Mouse (Mus musculus) fibroblast of lung, adult 2 months (primary cell): ENCODE results near the gene Lcn12.

Source experiments
- DNase-seq: peaks from one replicate; pipeline ENCODE4 v3.0.0-alpha.2; 2011; ENCODE audit warnings: low read depth

The Lcn12 gene

DNA sequence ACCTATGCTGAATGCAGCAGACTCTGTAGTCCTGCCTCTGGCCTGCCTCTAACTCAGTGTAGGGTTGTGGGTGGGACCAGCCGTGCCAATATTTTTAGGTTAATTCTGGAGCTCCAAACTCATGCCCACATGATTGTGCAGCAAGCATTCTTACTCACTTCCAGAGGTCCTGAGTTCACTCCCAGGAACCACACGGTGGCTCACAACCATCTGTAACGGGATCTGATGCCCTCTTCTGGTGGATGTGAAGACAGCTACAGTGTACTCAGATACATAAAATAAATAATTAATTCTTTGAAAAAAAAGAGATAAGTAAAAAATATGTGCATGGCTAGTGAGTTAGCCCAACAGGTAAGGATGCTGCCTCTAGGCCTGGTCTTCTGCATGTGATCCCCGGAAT is 2.8 kb upstream of the Lcn12 start:
- peak; percentile 31 for DNase-seq

- DNase-seq, result no peak
These were observed 723 bp downstream of the Lcn12 start for GRCm38 (mm10) chr2:25492988-25493387.

DNA sequence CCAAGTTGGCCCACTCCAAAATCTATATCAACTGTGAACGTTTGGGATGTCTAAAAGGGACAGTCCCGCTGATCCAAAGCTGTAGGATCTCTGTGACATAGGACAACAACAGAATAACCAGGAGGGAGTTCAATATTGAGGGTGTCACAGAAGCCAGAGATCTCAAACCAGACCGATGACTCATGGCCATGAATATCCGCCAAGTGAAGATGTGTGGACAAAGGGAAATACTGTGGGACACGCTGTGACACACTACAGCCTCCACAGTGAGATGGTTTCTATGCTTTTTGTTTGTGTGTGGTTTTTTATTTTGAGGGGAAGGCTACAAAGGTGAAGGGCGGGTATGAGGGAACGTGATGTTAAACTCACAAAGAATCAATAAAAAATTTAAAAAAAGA is 5.0 kb downstream of the Lcn12 start:
- no peak for DNase-seq

- no peak for DNase-seq
These were observed 5.6 kb downstream of the Lcn12 start for GRCm38 (mm10) chr2:25487965-25488670.

GRCm38 (mm10) chr2:25484901-25485647 is 8.6 kb downstream of the Lcn12 start:
- DNase-seq, result no peak

DNA sequence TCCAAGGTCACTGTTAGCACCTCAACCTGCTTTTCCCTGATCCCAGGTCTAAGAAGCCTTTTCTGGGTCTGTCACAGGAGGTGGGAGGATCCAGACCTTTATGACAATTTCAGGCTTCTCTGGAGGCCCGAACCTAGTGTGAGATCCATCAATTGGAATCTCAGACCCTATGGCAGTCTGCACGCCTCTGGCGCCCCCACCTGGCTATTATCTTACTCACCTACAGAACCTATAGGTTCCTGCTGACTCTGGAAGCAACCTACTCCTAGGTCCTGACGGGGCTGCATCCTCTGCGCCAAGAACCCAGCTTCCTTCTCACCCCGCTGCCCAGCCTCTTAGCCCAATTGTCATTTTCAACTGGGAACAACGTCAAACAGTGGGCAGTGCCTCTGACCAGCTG is 10.7 kb downstream of the Lcn12 start:
- DNase-seq, result no peak

- no peak for DNase-seq
These were observed 13.2 kb downstream of the Lcn12 start for GRCm38 (mm10) chr2:25480541-25480940.

- DNase-seq, result no peak
These were observed 14.0 kb downstream of the Lcn12 start for GRCm38 (mm10) chr2:25479551-25480311.

GRCm38 (mm10) chr2:25477967-25478675 is 15.6 kb downstream of the Lcn12 start:
- DNase-seq, result no peak

- DNase-seq, result no peak
These were observed 16.2 kb downstream of the Lcn12 start for GRCm38 (mm10) chr2:25477541-25477940.

DNA sequence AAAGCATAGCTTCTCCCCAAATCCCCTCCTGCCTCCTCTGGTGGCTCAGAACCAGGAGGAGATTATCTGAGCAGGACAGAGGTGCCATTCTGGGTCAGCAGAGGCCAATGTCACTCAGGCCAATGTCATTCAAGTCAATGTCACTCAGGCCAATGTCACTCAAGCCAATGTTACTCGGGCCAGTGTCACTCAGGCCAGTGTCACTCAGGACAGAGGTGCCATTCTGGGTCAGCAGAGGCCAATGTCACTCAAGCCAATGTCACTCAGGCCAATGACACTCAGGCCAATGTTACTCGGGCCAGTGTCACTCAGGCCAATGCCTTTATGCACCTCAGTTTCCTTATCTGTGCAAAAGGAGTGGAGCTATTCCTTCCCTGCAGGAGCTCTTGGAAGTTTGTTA is 21.2 kb downstream of the Lcn12 start:
- no peak for DNase-seq

DNA sequence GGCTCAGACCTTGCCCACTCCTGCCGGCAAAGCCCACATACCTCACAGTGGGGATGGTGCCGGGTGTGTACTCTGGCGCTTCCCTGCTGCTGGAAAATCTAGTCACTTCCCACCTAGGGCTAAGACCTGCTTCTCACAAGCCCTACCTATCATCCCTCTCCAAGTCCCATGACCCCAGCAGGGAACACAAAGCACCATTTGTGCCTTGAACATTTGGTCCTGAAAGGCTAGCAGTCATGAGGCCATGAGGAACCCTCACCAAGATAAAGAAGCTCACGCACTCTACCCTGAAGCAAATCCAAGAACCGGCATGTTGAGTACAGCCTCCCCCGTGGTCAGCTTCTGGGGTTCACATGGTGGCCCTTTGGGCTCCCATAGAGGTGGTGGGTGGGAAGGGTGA is 23.7 kb downstream of the Lcn12 start, which contains the start of gene Ptgds:
TSS of gene Ptgds (minus strand) at position 78 of the 400 bp plus-strand sequence.
- no peak for DNase-seq

DNA sequence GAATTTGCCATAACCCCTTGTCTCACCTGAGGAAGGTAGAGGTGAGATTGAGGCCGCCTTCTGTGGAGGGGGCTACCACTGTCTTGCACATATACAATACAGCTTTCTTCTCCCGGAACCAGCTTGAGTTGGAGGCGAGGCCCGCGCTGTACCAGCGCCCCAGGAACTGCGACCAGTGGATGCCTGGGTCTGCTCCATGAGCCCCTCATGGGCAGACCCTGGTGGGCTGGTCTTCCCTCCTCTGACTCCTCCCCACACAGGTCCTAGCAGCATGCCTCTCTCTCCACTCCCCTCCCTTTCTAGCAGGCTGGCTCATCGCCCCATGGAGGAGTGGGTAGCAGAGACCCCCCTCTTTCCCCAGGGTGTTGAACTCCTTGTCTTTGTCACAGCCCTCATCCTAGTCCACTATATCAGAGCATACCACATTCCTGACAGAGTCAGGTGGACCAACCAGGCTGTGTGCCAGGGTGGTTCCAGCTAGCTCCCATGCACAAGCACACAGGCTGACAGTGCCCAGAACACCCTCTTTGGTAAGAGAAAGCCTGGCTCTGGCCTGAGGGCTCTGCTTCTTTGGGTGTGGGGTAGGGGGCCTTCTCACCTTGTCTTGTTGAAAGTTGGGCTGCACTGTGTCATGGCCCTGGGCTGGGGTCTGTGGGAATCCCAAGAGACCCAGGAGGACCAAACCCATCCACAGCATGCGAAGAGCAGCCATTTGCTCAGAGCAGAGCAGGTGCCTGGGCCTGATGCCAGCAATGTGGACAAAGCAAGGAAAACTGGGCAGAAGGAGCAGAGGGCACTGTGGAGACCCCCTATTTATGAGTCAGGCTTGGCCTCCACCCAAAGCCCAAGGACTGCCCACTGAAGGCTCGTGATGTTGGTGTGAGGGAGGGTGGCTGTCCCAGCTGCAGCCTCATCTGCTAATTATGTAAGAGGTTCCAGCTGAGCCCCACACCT is 24.5 kb downstream of the Lcn12 start:
- no peak for DNase-seq

GRCm38 (mm10) chr2:25467606-25468303 is 26.0 kb downstream of the Lcn12 start:
- no peak for DNase-seq

DNA sequence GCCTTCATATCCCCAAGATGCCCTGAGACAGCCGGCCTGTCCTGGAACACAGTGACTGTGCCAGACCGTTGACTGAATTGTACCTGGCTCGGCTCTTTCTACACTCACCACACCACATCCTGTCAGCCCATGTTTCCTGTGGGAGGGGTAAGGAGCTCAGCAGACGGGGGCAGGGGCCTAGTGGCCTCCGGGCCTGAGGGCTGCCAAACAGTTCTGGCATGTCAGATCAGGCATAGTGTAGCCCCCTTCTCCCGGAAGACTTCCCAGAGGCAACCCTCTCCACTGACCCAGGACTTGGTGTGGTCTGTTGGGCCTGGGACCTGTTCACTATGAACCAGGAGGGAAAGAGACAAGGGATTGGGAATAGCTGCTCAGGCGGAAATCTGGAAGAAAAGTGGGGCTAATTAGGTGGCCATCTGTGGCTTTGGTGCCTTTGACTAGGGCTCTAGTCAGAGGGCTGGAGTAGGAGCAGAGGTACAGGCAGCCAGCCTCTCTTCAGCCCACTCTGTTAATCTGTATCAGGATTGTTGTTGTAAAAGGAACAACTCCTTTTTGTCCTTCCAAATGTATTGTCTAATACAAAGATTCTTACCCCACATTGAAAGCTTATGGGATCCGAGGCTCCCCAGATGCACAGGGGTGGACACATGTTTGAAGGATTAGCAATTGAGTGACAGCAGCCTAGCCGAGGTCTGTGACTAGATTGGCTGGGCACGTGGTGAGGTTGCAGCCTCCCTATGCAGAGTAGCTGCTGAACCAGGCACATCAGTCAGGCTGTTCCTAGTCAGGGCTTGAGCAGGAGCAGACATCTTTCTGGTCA is 27.7 kb downstream of the Lcn12 start:
- no peak for DNase-seq

DNA sequence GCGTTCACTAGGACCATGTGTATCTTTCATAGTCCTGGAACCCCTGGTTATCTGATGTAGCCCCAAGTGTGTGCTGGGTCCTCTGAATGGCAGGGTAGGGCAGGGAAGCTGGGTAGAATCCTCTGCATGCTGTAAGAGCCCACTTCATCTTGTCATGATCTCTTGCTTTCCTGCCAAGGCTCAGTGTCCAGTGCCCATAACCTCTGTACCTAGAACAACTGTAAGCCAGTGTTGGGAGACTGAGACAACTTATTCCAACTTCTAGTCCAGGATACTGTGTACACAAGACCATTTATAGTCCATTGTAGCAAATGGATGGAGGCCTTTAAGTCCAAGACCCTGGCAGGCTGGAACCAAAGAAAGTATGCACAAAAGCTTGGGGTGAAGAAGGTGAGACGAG is 28.5 kb downstream of the Lcn12 start:
- no peak for DNase-seq

GRCm38 (mm10) chr2:25463630-25464029 is 30.1 kb downstream of the Lcn12 start:
- no peak for DNase-seq

GRCm38 (mm10) chr2:25461407-25461806 is 32.3 kb downstream of the Lcn12 start:
- DNase-seq, result no peak

DNA sequence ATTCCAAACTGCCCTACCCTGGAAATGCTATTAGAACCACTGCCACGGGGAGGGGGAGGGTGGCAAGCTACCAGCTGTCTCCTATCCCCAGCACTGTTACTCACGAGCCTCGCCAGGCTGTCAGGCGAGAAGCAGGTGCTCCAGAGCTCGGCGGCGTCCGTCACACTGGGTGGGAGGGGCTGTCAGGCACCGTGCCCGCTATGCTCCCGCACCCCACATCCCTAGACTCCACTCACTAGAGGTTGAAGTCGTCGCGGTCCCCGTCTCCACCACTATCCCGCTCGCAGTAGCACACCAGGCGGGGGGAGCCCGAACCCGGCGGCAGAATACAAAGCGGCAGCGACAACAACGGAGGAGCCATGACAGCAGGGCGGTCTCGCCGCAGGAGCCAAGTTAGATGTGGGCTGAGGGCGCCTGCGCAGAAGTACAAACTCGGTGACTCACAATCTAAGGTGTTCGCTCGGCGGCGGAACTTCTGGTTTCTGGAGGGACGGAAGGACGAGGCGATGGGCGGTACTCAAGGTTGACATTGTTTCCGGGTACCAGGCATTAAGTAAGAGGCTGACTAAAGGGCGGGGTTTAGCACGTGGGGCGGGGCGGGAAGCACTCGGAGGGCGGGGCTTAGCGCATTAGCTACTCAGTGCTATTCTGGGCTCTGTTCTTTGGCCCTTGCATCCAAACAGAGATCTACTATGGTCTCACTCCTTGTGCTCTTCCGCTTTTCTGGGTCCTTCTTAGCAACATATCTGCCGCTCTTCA is 33.0 kb downstream of the Lcn12 start, which contains the start of gene Paxx:
TSS of gene Paxx (minus strand) at position 544 of the 759 bp plus-strand sequence.
- DNase-seq, result peak; percentile 93
